Mouse (Mus musculus): ENCODE measurements around the gene Scaf11. TPM values are rescaled to one million over a fixed set of nuclear protein-coding genes. Genes with fewer than 3 reads are reported as not detected.

Scaf11 gene
- polyA plus RNA-seq, 1 experiment from 2014 or later: 52.8 TPM

GRCm38 (mm10) chr15:96392878-96393277 lies 67.8 kb downstream of the Scaf11 start:
- Histone ChIP-seq H3K4me2 (ENCODE audit: low read depth, low read length) (no peak overlapping the region), H3K4me3 (ENCODE audit: low read length) (no peak overlapping the region), H3K27ac (ENCODE audit: low read length) (no peak overlapping the region), H3K4me1 (ENCODE audit: control insufficient read depth, insufficient read depth, low read length) (peaks cover 4% of the 10 kb centered on the region; the same call in 1 of the 2 replicates), H3K9ac (ENCODE audit: low read length) (no peak overlapping the region), H3K9me3 (replicated peaks; ENCODE audit: control insufficient read depth, low read length) (no peaks in the 10 kb centered on the region), H3K27me3 (ENCODE audit: control insufficient read depth, insufficient read depth, low read length) (no peaks in the 10 kb centered on the region), H3K36me3 (ENCODE audit: control insufficient read depth, insufficient read depth) (peaks cover 39% of the 10 kb centered on the region)
- ATAC-seq (replicated peaks; ENCODE audit: extremely low read depth, insufficient read depth, low FRiP score): no peak
- 93% methylated on average over 3 of the region's 3 CpGs for WGBS

GRCm38 (mm10) chr15:96388565-96388964 lies 72.1 kb downstream of the Scaf11 start:
- peak overlapping the region; percentile 24; the same call in 1 of the 2 replicates for H3K27ac ChIP-seq (ENCODE audit: low read length)
- 0 out of 2 replicates have a peak, but pooled peaks have one; percentile 52 for ATAC-seq (replicated peaks; ENCODE audit: extremely low read depth, insufficient read depth, low FRiP score)
- no peaks in the 10 kb centered on the region for H3K9me3 ChIP-seq (replicated peaks; ENCODE audit: control insufficient read depth, low read length)
- no peaks in the 10 kb centered on the region for H3K27me3 ChIP-seq (ENCODE audit: control insufficient read depth, insufficient read depth, low read length)
- no peak overlapping the region for H3K4me3 ChIP-seq (ENCODE audit: low read length)
- peaks cover 6% of the 10 kb centered on the region; the same call in 1 of the 2 replicates for H3K4me1 ChIP-seq (ENCODE audit: control insufficient read depth, insufficient read depth, low read length)
- H3K9ac ChIP-seq (ENCODE audit: low read length): no peak overlapping the region
- H3K4me2 ChIP-seq (ENCODE audit: low read depth, low read length): no peak overlapping the region
- WGBS: 74% methylated on average over 1 of the region's 1 CpGs
- H3K36me3 ChIP-seq (ENCODE audit: control insufficient read depth, insufficient read depth): peaks cover 26% of the 10 kb centered on the region

- Histone ChIP-seq H3K4me1 (ENCODE audit: control insufficient read depth, insufficient read depth, low read length) (0 out of 2 replicates have a peak, but pooled peaks cover 2% of the 10 kb centered on the region), H3K4me3 (ENCODE audit: low read length) (no peak overlapping the region), H3K36me3 (ENCODE audit: control insufficient read depth, insufficient read depth) (peaks cover 31% of the 10 kb centered on the region), H3K27ac (ENCODE audit: low read length) (no peak overlapping the region), H3K27me3 (ENCODE audit: control insufficient read depth, insufficient read depth, low read length) (no peaks in the 10 kb centered on the region), H3K9ac (ENCODE audit: low read length) (no peak overlapping the region), H3K9me3 (replicated peaks; ENCODE audit: control insufficient read depth, low read length) (no peaks in the 10 kb centered on the region), H3K4me2 (ENCODE audit: low read depth, low read length) (no peak overlapping the region)
- no peak for ATAC-seq (replicated peaks; ENCODE audit: extremely low read depth, insufficient read depth, low FRiP score)
- 84% methylated on average over 11 of the region's 11 CpGs for WGBS
These were observed 78.4 kb downstream of the Scaf11 start for GRCm38 (mm10) chr15:96382223-96382622.

- Histone ChIP-seq H3K27ac (ENCODE audit: low read length) (no peak overlapping the region), H3K4me3 (ENCODE audit: low read length) (no peak overlapping the region), H3K36me3 (ENCODE audit: control insufficient read depth, insufficient read depth) (peaks cover 21% of the 10 kb centered on the region), H3K27me3 (ENCODE audit: control insufficient read depth, insufficient read depth, low read length) (no peaks in the 10 kb centered on the region), H3K4me2 (ENCODE audit: low read depth, low read length) (no peak overlapping the region), H3K4me1 (ENCODE audit: control insufficient read depth, insufficient read depth, low read length) (no peaks in the 10 kb centered on the region), H3K9me3 (replicated peaks; ENCODE audit: control insufficient read depth, low read length) (no peaks in the 10 kb centered on the region), H3K9ac (ENCODE audit: low read length) (no peak overlapping the region)
- WGBS: 86% methylated on average over 7 of the region's 7 CpGs
- no peak for ATAC-seq (replicated peaks; ENCODE audit: extremely low read depth, insufficient read depth, low FRiP score)
These were observed 82.9 kb downstream of the Scaf11 start for GRCm38 (mm10) chr15:96377701-96378100.

GRCm38 (mm10) chr15:96377263-96377662 lies 83.4 kb downstream of the Scaf11 start:
- peak; percentile 49 for ATAC-seq (replicated peaks; ENCODE audit: extremely low read depth, insufficient read depth, low FRiP score)
- H3K9ac ChIP-seq (ENCODE audit: low read length): no peak overlapping the region
- no peaks in the 10 kb centered on the region for H3K4me1 ChIP-seq (ENCODE audit: control insufficient read depth, insufficient read depth, low read length)
- peaks cover 24% of the 10 kb centered on the region for H3K36me3 ChIP-seq (ENCODE audit: control insufficient read depth, insufficient read depth)
- 57% methylated on average over 5 of the region's 5 CpGs for WGBS
- H3K4me2 ChIP-seq (ENCODE audit: low read depth, low read length): no peak overlapping the region
- H3K9me3 ChIP-seq (replicated peaks; ENCODE audit: control insufficient read depth, low read length): no peaks in the 10 kb centered on the region
- H3K27me3 ChIP-seq (ENCODE audit: control insufficient read depth, insufficient read depth, low read length): no peaks in the 10 kb centered on the region
- H3K27ac ChIP-seq (ENCODE audit: low read length): no peak overlapping the region
- H3K4me3 ChIP-seq (ENCODE audit: low read length): no peak overlapping the region

GRCm38 (mm10) chr15:96376214-96376613 lies 84.4 kb downstream of the Scaf11 start:
- no peaks in the 10 kb centered on the region for H3K4me1 ChIP-seq (ENCODE audit: control insufficient read depth, insufficient read depth, low read length)
- H3K4me3 ChIP-seq (ENCODE audit: low read length): no peak overlapping the region
- H3K4me2 ChIP-seq (ENCODE audit: low read depth, low read length): no peak overlapping the region
- H3K27me3 ChIP-seq (ENCODE audit: control insufficient read depth, insufficient read depth, low read length): no peaks in the 10 kb centered on the region
- no peak for ATAC-seq (replicated peaks; ENCODE audit: extremely low read depth, insufficient read depth, low FRiP score)
- H3K9ac ChIP-seq (ENCODE audit: low read length): no peak overlapping the region
- H3K36me3 ChIP-seq (ENCODE audit: control insufficient read depth, insufficient read depth): peaks cover 31% of the 10 kb centered on the region
- H3K9me3 ChIP-seq (replicated peaks; ENCODE audit: control insufficient read depth, low read length): no peaks in the 10 kb centered on the region
- 91% methylated on average over 2 of the region's 2 CpGs for WGBS
- H3K27ac ChIP-seq (ENCODE audit: low read length): no peak overlapping the region

- no peak for ATAC-seq (replicated peaks; ENCODE audit: extremely low read depth, insufficient read depth, low FRiP score)
- peaks cover 47% of the 10 kb centered on the region for H3K36me3 ChIP-seq (ENCODE audit: control insufficient read depth, insufficient read depth)
- 84% methylated on average over 5 of the region's 5 CpGs for whole genome bisulfite sequencing
These were observed 87.5 kb downstream of the Scaf11 start for GRCm38 (mm10) chr15:96373161-96373560.

GRCm38 (mm10) chr15:96372628-96373027 lies 88.0 kb downstream of the Scaf11 start:
- 89% methylated on average over 6 of the region's 6 CpGs for WGBS
- no peak for ATAC-seq (replicated peaks; ENCODE audit: extremely low read depth, insufficient read depth, low FRiP score)

More at GRCm38 (mm10) chr15:96373161-96373560, 87.5 kb downstream of the Scaf11 start:
- H3K27ac ChIP-seq (ENCODE audit: low read length): no peak overlapping the region
- H3K9ac ChIP-seq (ENCODE audit: low read length): no peak overlapping the region
- no peaks in the 10 kb centered on the region for H3K4me1 ChIP-seq (ENCODE audit: control insufficient read depth, insufficient read depth, low read length)
- H3K4me3 ChIP-seq (ENCODE audit: low read length): no peak overlapping the region
- no peaks in the 10 kb centered on the region for H3K27me3 ChIP-seq (ENCODE audit: control insufficient read depth, insufficient read depth, low read length)
- no peak overlapping the region for H3K4me2 ChIP-seq (ENCODE audit: low read depth, low read length)
- H3K9me3 ChIP-seq (replicated peaks; ENCODE audit: control insufficient read depth, low read length): no peaks in the 10 kb centered on the region

GRCm38 (mm10) chr15:96371311-96371710 lies 89.3 kb downstream of the Scaf11 start:
- 93% methylated on average over 18 of the region's 18 CpGs for WGBS
- Histone ChIP-seq H3K9ac (ENCODE audit: low read length) (no peak overlapping the region), H3K27ac (ENCODE audit: low read length) (no peak overlapping the region), H3K9me3 (replicated peaks; ENCODE audit: control insufficient read depth, low read length) (no peaks in the 10 kb centered on the region), H3K27me3 (ENCODE audit: control insufficient read depth, insufficient read depth, low read length) (no peaks in the 10 kb centered on the region), H3K4me2 (ENCODE audit: low read depth, low read length) (no peak overlapping the region), H3K4me1 (ENCODE audit: control insufficient read depth, insufficient read depth, low read length) (no peaks in the 10 kb centered on the region), H3K4me3 (ENCODE audit: low read length) (no peak overlapping the region), H3K36me3 (ENCODE audit: control insufficient read depth, insufficient read depth) (peaks cover 49% of the 10 kb centered on the region)
- no peak for ATAC-seq (replicated peaks; ENCODE audit: extremely low read depth, insufficient read depth, low FRiP score)

More at GRCm38 (mm10) chr15:96372628-96373027, 88.0 kb downstream of the Scaf11 start:
- Histone ChIP-seq H3K27me3 (ENCODE audit: control insufficient read depth, insufficient read depth, low read length) (no peaks in the 10 kb centered on the region), H3K9ac (ENCODE audit: low read length) (no peak overlapping the region), H3K27ac (ENCODE audit: low read length) (no peak overlapping the region), H3K36me3 (ENCODE audit: control insufficient read depth, insufficient read depth) (peaks cover 47% of the 10 kb centered on the region), H3K9me3 (replicated peaks; ENCODE audit: control insufficient read depth, low read length) (no peaks in the 10 kb centered on the region), H3K4me1 (ENCODE audit: control insufficient read depth, insufficient read depth, low read length) (no peaks in the 10 kb centered on the region), H3K4me2 (ENCODE audit: low read depth, low read length) (no peak overlapping the region), H3K4me3 (ENCODE audit: low read length) (no peak overlapping the region)
